Mouse (Mus musculus) stomach, embryonic 15.5 days (tissue): ENCODE results near the gene Chd4. TPM values are rescaled to one million over a fixed set of nuclear protein-coding genes. Genes with fewer than 3 reads are reported as not detected.

Experiments used
- ATAC-seq: fragments of 200-750 bp; cut with Nextera tagmentation; 2 replicates; pipeline ENCODE4 v1.8.0; 2017; ENCODE audit warnings: low read depth, moderate number of reproducible peaks, moderate TSS enrichment; ENCODE audit not compliant: insufficient read depth, low FRiP score
- H3K27ac ChIP-seq: fragments of 300-500 bp; sonication (generic); 2 replicates; pipeline ENCODE4 v1.5.1; 2015; ENCODE audit warnings: mild to moderate bottlenecking, inconsistent platforms
- H3K27me3 ChIP-seq: fragments of 300-500 bp; sonication (generic); replicated peaks from 2 replicates; pipeline ENCODE4 v1.6.1; 2015; ENCODE audit warnings: inconsistent platforms
- H3K36me3 ChIP-seq: fragments of 300-500 bp; sonication (generic); 2 replicates; pipeline ENCODE4 v1.6.1; 2015; ENCODE audit warnings: inconsistent platforms
- H3K4me1 ChIP-seq: fragments of 300-500 bp; sonication (generic); 2 replicates; pipeline ENCODE4 v1.6.1; 2015; ENCODE audit warnings: inconsistent platforms
- H3K4me2 ChIP-seq: fragments of 300-500 bp; sonication (generic); 2 replicates; pipeline ENCODE4 v1.6.1; 2015; ENCODE audit warnings: mild to moderate bottlenecking, inconsistent platforms
- H3K4me3 ChIP-seq: fragments of 300-500 bp; sonication (generic); replicated peaks from 2 replicates; pipeline ENCODE4 v1.5.1; 2015; ENCODE audit warnings: inconsistent platforms
- H3K9ac ChIP-seq: fragments of 300-500 bp; sonication (generic); 2 replicates; pipeline ENCODE4 v1.6.1; 2015; ENCODE audit warnings: inconsistent platforms
- H3K9me3 ChIP-seq: fragments of 300-500 bp; sonication (generic); 2 replicates; pipeline ENCODE4 v1.6.1; 2016; ENCODE audit warnings: inconsistent platforms
- WGBS: fragments of 180-500 bp; shearing (Covaris S2); methylation state at CpG from one replicate; pipeline ENCODE4 v1.1.7; 2015; 5-methylcytosine and 5-hydroxymethylcytosine counted together
- polyA plus RNA-seq: library from polyadenylated mRNA; unstranded; fragments of >200 nt; fragmentation: Nextera tagmentation; extraction: Ambion mirVana; gene quantifications from 2 replicates; pipeline ENCODE4 v1.2.1, GENCODE M21; 2015

The Chd4 gene
- polyA plus RNA-seq, 1 experiment from 2014 or later, result 62.3 TPM

GRCm38 (mm10) chr6:125145001-125145400 is 49.2 kb downstream of the Chd4 start, which contains the start of gene Iffo1:
TSS of gene Iffo1 (plus strand) at chr6:125145241.
- Histone ChIP-seq H3K27ac (peak within 1 kb of the TSS; percentile 86), H3K9me3 (no peaks in the 10 kb centered on the region), H3K4me1 (peaks cover 44% of the 10 kb centered on the region), H3K27me3 (no peaks in the 10 kb centered on the region), H3K36me3 (peaks cover 28% of the 10 kb centered on the region), H3K9ac (peak within 1 kb of the TSS; percentile 47), H3K4me3 (peak within 1 kb of the TSS; percentile 63), H3K4me2 (peak within 1 kb of the TSS; percentile 79)
- ATAC-seq, result peak; percentile 88
- 1% methylated on average over 16 of the region's 16 CpGs for WGBS

GRCm38 (mm10) chr6:125145479-125145951 is 49.7 kb downstream of the Chd4 start:
- 6% methylated on average over 35 of the region's 35 CpGs for WGBS
- no peaks in the 10 kb centered on the region for H3K9me3 ChIP-seq
- H3K27me3 ChIP-seq, result no peaks in the 10 kb centered on the region
- H3K36me3 ChIP-seq, result peaks cover 24% of the 10 kb centered on the region
- ATAC-seq, result peak; percentile 50; the same call in 1 of the 2 replicates
- peaks cover 44% of the 10 kb centered on the region for H3K4me1 ChIP-seq
- peak overlapping the region; percentile 63 for H3K4me3 ChIP-seq
- H3K4me2 ChIP-seq, result peak overlapping the region; percentile 79
- H3K27ac ChIP-seq, result peak overlapping the region; percentile 86
- H3K9ac ChIP-seq, result peak overlapping the region; percentile 47

GRCm38 (mm10) chr6:125146148-125146547 is 50.4 kb downstream of the Chd4 start:
- peak overlapping the region; percentile 63 for H3K4me3 ChIP-seq
- H3K4me2 ChIP-seq, result peak overlapping the region; percentile 79
- H3K4me1 ChIP-seq, result peaks cover 44% of the 10 kb centered on the region
- no peak for ATAC-seq
- WGBS, result 54% methylated on average over 7 of the region's 7 CpGs
- no peaks in the 10 kb centered on the region for H3K27me3 ChIP-seq
- peaks cover 20% of the 10 kb centered on the region for H3K36me3 ChIP-seq
- H3K27ac ChIP-seq, result 0 out of 2 replicates have a peak overlapping the region, but pooled peaks have one; percentile 7
- no peaks in the 10 kb centered on the region for H3K9me3 ChIP-seq
- H3K9ac ChIP-seq, result no peak overlapping the region

- peak overlapping the region; percentile 5; the same call in 1 of the 2 replicates for H3K4me3 ChIP-seq
- H3K9ac ChIP-seq, result no peak overlapping the region
- peaks cover 44% of the 10 kb centered on the region for H3K4me1 ChIP-seq
- ATAC-seq, result no peak
- H3K27me3 ChIP-seq, result no peaks in the 10 kb centered on the region
- peaks cover 17% of the 10 kb centered on the region for H3K36me3 ChIP-seq
- H3K27ac ChIP-seq, result no peak overlapping the region
- peak overlapping the region; percentile 79 for H3K4me2 ChIP-seq
- 76% methylated on average over 4 of the region's 4 CpGs for WGBS
- no peaks in the 10 kb centered on the region for H3K9me3 ChIP-seq
Observed at GRCm38 (mm10) chr6:125146797-125147196, 51.0 kb downstream of the Chd4 start.

- Histone ChIP-seq H3K9ac (no peak overlapping the region), H3K4me3 (no peak overlapping the region), H3K4me1 (peaks cover 44% of the 10 kb centered on the region), H3K27ac (no peak overlapping the region; the same call in 1 of the 2 replicates), H3K27me3 (no peaks in the 10 kb centered on the region), H3K36me3 (peaks cover 14% of the 10 kb centered on the region), H3K4me2 (peak overlapping the region; percentile 79), H3K9me3 (no peaks in the 10 kb centered on the region)
- WGBS, result 66% methylated on average over 9 of the region's 10 CpGs
- no peak for ATAC-seq
Observed at GRCm38 (mm10) chr6:125147329-125147728, 51.5 kb downstream of the Chd4 start.

DNA sequence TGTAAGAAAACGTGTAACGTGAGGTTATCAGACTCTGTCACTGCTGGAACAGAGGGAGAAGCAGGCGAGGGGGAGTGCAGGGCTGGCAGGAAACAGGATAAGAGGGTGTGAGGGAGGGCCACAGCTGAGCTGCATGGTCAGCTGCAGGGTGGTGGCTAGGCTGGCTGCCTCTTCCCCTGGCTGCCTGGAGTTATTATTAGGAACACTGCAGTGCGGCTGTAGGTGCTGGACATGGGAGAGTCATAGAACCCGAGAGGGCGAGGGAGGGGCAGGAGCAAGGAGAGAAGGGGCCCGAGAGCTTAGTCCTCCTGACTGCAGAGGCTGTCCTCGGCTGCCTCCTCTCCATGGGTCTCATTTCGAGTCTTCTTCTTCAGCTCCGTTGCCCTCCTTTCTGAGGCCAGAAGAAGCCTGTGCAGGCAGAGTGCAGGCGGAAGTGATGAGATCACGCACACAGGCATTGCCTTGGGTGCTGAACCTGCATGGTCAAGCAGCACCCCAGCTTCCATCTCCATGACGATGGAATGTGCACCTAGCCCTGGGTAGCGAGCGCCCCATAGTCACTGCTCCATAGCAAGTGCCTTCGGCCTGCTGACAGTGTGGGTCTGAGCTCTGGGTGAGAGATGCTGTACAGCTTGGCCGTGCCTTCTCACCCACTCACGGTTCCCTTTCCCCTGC is 52.6 kb downstream of the Chd4 start:
- Histone ChIP-seq H3K4me3 (no peak overlapping the region), H3K27ac (peak overlapping the region; percentile 44), H3K9me3 (no peaks in the 10 kb centered on the region), H3K36me3 (peaks cover 14% of the 10 kb centered on the region), H3K4me1 (peaks cover 49% of the 10 kb centered on the region), H3K9ac (no peak overlapping the region), H3K4me2 (peak overlapping the region; percentile 27; the same call in 1 of the 2 replicates), H3K27me3 (no peaks in the 10 kb centered on the region)
- WGBS, result 58% methylated on average over 18 of the region's 18 CpGs
- no peak for ATAC-seq

DNA sequence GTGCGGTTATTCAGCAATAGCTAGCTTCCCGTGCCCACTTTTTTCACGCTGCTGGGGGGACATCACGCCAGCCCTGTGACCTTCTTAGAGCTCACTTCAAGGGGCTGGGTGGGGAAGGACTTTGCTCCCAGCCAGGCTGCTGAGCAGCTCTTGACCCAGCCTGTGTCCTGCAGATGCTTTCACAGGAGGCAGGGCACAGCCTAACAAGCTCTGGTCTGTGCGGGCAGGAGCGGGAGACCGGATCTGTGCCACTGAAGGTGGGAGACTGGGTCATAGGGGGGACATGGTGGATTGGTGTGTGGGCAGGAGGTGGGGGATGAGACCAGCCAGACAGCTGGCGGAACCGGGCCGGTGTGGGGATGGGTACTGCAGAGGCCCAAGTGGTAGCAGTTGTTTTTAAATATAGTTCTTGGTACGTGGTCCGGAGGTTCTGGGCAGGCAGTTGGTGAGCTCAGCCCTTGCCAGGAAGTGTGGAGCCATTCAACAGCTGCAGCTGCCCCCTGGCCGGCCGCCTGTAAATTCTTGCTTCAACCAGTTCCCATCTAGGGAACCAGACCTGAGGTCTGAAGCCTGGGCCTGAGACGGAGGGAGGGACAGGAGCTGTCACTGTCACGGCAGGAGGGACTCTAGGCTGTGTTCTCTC is 53.3 kb downstream of the Chd4 start:
- ATAC-seq, result no peak
- H3K9ac ChIP-seq, result no peak overlapping the region

GRCm38 (mm10) chr6:125149569-125149950 is 53.8 kb downstream of the Chd4 start:
- no peak for ATAC-seq
- Histone ChIP-seq H3K36me3 (peaks cover 5% of the 10 kb centered on the region; the same call in 1 of the 2 replicates), H3K4me1 (peaks cover 47% of the 10 kb centered on the region), H3K4me2 (no peak overlapping the region), H3K27me3 (no peaks in the 10 kb centered on the region), H3K9ac (no peak overlapping the region), H3K9me3 (no peaks in the 10 kb centered on the region), H3K4me3 (no peak overlapping the region), H3K27ac (no peak overlapping the region)
- WGBS, result 73% methylated on average over 7 of the region's 7 CpGs

More for the DNA sequence above, 53.3 kb downstream of the Chd4 start:
- Histone ChIP-seq H3K4me1 (peaks cover 49% of the 10 kb centered on the region), H3K4me2 (0 out of 2 replicates have a peak overlapping the region, but pooled peaks have one; percentile 16), H3K27me3 (no peaks in the 10 kb centered on the region), H3K36me3 (peaks cover 8% of the 10 kb centered on the region), H3K4me3 (no peak overlapping the region), H3K9me3 (no peaks in the 10 kb centered on the region), H3K27ac (peak overlapping the region; percentile 44)
- WGBS, result 69% methylated on average over 16 of the region's 16 CpGs

GRCm38 (mm10) chr6:125152212-125153017 is 56.6 kb downstream of the Chd4 start:
- Histone ChIP-seq H3K27me3 (no peaks in the 10 kb centered on the region), H3K9ac (no peak overlapping the region), H3K9me3 (no peaks in the 10 kb centered on the region), H3K27ac (no peak overlapping the region), H3K4me1 (peaks cover 23% of the 10 kb centered on the region), H3K4me2 (no peak overlapping the region), H3K4me3 (no peak overlapping the region), H3K36me3 (peaks cover 5% of the 10 kb centered on the region; the same call in 1 of the 2 replicates)
- ATAC-seq, result no peak
- WGBS, result 78% methylated on average over 22 of the region's 22 CpGs

- no peak for ATAC-seq
- Histone ChIP-seq H3K27ac (no peak overlapping the region), H3K4me2 (no peak overlapping the region), H3K4me3 (no peak overlapping the region), H3K4me1 (peaks cover 20% of the 10 kb centered on the region), H3K36me3 (peaks cover 7% of the 10 kb centered on the region), H3K9ac (no peak overlapping the region), H3K9me3 (no peaks in the 10 kb centered on the region), H3K27me3 (no peaks in the 10 kb centered on the region)
- 70% methylated on average over 5 of the region's 5 CpGs for WGBS
Observed at GRCm38 (mm10) chr6:125153018-125153389, 57.2 kb downstream of the Chd4 start.

DNA sequence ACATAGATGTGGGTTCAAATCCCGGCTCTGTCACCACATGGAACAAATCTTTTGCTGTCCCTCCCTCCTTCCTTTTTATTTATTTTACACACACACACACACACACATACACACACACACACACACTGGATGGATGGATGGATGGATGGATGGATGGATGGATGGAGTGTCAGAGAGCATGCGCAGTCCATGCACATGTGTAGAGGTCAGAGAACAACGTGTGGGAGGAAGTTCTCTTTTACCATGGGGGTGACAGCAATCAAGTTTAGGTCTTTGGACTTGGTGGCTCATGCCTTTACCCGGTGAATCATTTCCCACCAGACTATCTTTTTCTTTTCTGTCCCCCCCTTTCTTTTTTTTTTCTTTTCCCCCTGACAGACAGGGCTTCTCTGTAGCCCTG is 57.9 kb downstream of the Chd4 start:
- Histone ChIP-seq H3K4me2 (no peak overlapping the region), H3K4me1 (peaks cover 14% of the 10 kb centered on the region), H3K27ac (no peak overlapping the region), H3K9ac (no peak overlapping the region), H3K36me3 (peaks cover 10% of the 10 kb centered on the region), H3K4me3 (no peak overlapping the region), H3K27me3 (no peaks in the 10 kb centered on the region), H3K9me3 (no peaks in the 10 kb centered on the region)
- ATAC-seq, result no peak
- WGBS, result 81% methylated on average over 4 of the region's 4 CpGs
